Mouse (Mus musculus): ENCODE measurements around the gene Tmem107. TPM values are rescaled to one million over a fixed set of nuclear protein-coding genes. Genes with fewer than 3 reads are reported as not detected.

Tmem107 gene
- polyA plus RNA-seq, 1 experiment, result 41.7 TPM

DNA sequence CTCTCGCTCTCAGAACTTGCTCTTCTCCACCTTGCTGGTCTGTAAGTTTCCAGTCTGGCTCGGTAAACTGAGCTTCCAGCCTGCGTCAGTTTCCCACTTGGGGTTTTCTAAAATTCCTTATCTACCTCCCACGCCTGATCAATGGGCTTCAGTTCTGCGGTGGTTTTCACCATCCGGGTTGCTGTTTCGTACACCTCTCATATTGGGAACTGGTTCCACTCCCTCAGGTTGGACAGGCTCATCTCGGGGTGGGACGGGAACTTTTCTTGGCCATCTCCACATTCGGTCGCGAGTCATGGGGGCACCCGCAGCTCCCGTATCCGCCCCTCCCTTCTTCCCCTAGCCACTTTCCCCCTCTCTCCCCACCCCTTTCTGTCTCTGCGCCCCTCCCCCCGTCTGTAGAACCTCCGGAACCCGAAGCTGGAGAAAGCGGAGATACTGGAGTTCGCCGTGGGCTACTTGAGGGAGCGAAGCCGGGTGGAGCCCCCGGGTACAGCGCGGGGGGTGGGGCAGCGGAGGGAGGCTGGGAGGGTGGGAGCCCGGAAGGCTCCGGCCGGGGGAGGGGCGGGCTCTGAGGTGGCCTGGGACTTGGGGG lies 51.2 kb downstream of the Tmem107 start:
- Histone ChIP-seq H3K36me3 (ENCODE audit: control insufficient read depth, insufficient read depth, low read length) (no peaks in the 10 kb centered on the region), H3K27ac (ENCODE audit: insufficient read depth, low read depth, low read length) (no peak overlapping the region), H3K27me3 (replicated peaks; ENCODE audit: control insufficient read depth, insufficient read depth, low read length) (no peaks in the 10 kb centered on the region), H3K4me1 (ENCODE audit: control insufficient read depth, insufficient read depth, low read length) (peaks cover 8% of the 10 kb centered on the region; the same call in 1 of the 2 replicates), H3K4me3 (ENCODE audit: insufficient read depth, low read depth, low read length) (peak overlapping the region; percentile 62)
- no peak for DNase-seq
- 2% methylated on average over 32 of the region's 32 CpGs for WGBS
- TF ChIP-seq POLR2A (IDR thresholded peaks at IDR 0.05; ENCODE audit: low read depth, low read length), result no peak
- no peak for TF ChIP-seq CTCF (conservative IDR thresholded peaks at IDR 0.05; ENCODE audit: insufficient read depth, insufficient read length, low read depth, low read length)

- DNase-seq, result peak; percentile 90
- no peaks in the 10 kb centered on the region for H3K36me3 ChIP-seq (ENCODE audit: control insufficient read depth, insufficient read depth, low read length)
- H3K27me3 ChIP-seq (replicated peaks; ENCODE audit: control insufficient read depth, insufficient read depth, low read length), result no peaks in the 10 kb centered on the region
- peaks cover 6% of the 10 kb centered on the region; the same call in 1 of the 2 replicates for H3K4me1 ChIP-seq (ENCODE audit: control insufficient read depth, insufficient read depth, low read length)
- no peak for TF ChIP-seq POLR2A (IDR thresholded peaks at IDR 0.05; ENCODE audit: low read depth, low read length)
- peak; percentile 59 for TF ChIP-seq CTCF (conservative IDR thresholded peaks at IDR 0.05; ENCODE audit: insufficient read depth, insufficient read length, low read depth, low read length)
- H3K27ac ChIP-seq (ENCODE audit: insufficient read depth, low read depth, low read length), result peak within 1 kb of the TSS; percentile 72
- H3K4me3 ChIP-seq (ENCODE audit: insufficient read depth, low read depth, low read length), result peak within 1 kb of the TSS; percentile 62
- under 1% methylated on average over 66 of the region's 66 CpGs for WGBS
Observed at GRCm38 (mm10) chr11:69122336-69122951, 51.8 kb downstream of the Tmem107 start, which contains the start of gene 9130213A22Rik. 9130213A22Rik (minus strand) TSS chr11:69122589.

Other genes starting within 250 kb of the Tmem107 start
- gene Ndel1, start 198.9 kb upstream of the Tmem107 start, polyA plus RNA-seq (2012; rRNA removed), result 88.9 and 104 TPM in 2 replicates
- gene Rnf222, start 182.3 kb upstream of the Tmem107 start, polyA plus RNA-seq (2012; rRNA removed), result 0.07 and 0.13 TPM in 2 replicates
- gene Rpl26, start 169.2 kb upstream of the Tmem107 start, polyA plus RNA-seq (2012; rRNA removed), result 1,040 and 1,128 TPM in 2 replicates
- 0.33 and 0.46 TPM in 2 replicates for gene Odf4, start 143.7 kb upstream of the Tmem107 start, polyA plus RNA-seq (2012; rRNA removed)
- 38.2 and 44.7 TPM in 2 replicates for gene Arhgef15, start 113.3 kb upstream of the Tmem107 start, polyA plus RNA-seq (2012; rRNA removed)
- 38.9 and 46.2 TPM in 2 replicates for gene Slc25a35, start 102.7 kb upstream of the Tmem107 start, polyA plus RNA-seq (2012; rRNA removed)
- 43.0 and 43.9 TPM in 2 replicates for gene Rangrf, start 95.6 kb upstream of the Tmem107 start, polyA plus RNA-seq (2012; rRNA removed)
- 17.2 and 18.4 TPM in 2 replicates for gene Pfas, start 62.3 kb upstream of the Tmem107 start, polyA plus RNA-seq (2012; rRNA removed)
- 30.1 and 31.4 TPM in 2 replicates for gene Ctc1, start 54.9 kb upstream of the Tmem107 start, polyA plus RNA-seq (2012; rRNA removed)
- gene Aurkb, start 25.2 kb upstream of the Tmem107 start, polyA plus RNA-seq (2012; rRNA removed), result 1.7 TPM in 2 replicates
- 14.8 and 15.6 TPM in 2 replicates for gene Borcs6, start 11.1 kb upstream of the Tmem107 start, polyA plus RNA-seq (2012; rRNA removed)
- 102 and 106 TPM in 2 replicates for gene Vamp2, start 17.7 kb downstream of the Tmem107 start, polyA plus RNA-seq (2012; rRNA removed)
- gene Per1, start 24.4 kb downstream of the Tmem107 start, polyA plus RNA-seq (2012; rRNA removed), result 13.5 and 14.7 TPM in 2 replicates
- gene Hes7, start 49.6 kb downstream of the Tmem107 start, polyA plus RNA-seq (2012; rRNA removed), result 0.18 and 0.19 TPM in 2 replicates
- 0.74 and 0.79 TPM in 2 replicates for gene 9130213A22Rik, start 51.8 kb downstream of the Tmem107 start, polyA plus RNA-seq (2012; rRNA removed)
- 0.39 and 0.48 TPM in 2 replicates for gene Aloxe3, start 55.1 kb downstream of the Tmem107 start, polyA plus RNA-seq (2012; rRNA removed)
- gene Alox12b, start 86.2 kb downstream of the Tmem107 start, polyA plus RNA-seq (2012; rRNA removed), result 0.27 TPM in 2 replicates
- gene Alox8, start 127.0 kb downstream of the Tmem107 start, polyA plus RNA-seq (2012; rRNA removed), result 0.05 and 0.08 TPM in 2 replicates
- gene Gucy2e, start 166.2 kb downstream of the Tmem107 start, polyA plus RNA-seq (2012; rRNA removed), result 0.02 TPM in 1 of 2 replicates, not detected in the other